In genomic region chr14:32418747-32419146, GRCm38 (mm10) we compare ENCODE assay signal across 30 mouse cellular contexts. TPM values are rescaled to one million over a fixed set of nuclear protein-coding genes. Genes with fewer than 3 reads are reported as not detected.
DNase-seq lines count a peak whose midpoint lies in the region; ATAC-seq and TF ChIP-seq lines count a peak whose summit lies in the region.
"Had no signal": no experiment of that assay in that cellular context is flagged by ENCODE, and none has a peak within 500 bp of the region (broad histone marks: within the 10 kb centered on the region; RNA-seq: fewer than 3 reads in every experiment).

No protein-coding gene starts in this region.

- no peak overlapping the region for H3K4me3 ChIP-seq in kidney, postnatal 0 days (replicated peaks; ENCODE audit: low read depth, low read length)
- no peak overlapping the region for H3K4me3 ChIP-seq in kidney, embryonic 15.5 days (replicated peaks)
- H3K4me3 ChIP-seq in midbrain, embryonic 10.5 days, result no peak overlapping the region
- no peak overlapping the region for H3K4me3 ChIP-seq in midbrain, embryonic 15.5 days
- peak overlapping the region; percentile 27 for H3K4me3 ChIP-seq in E14TG2a.4 (replicated peaks; ENCODE audit: low read length)
- no peak overlapping the region for H3K4me3 ChIP-seq in limb, embryonic 10.5 days
- H3K4me3 ChIP-seq: embryonic facial prominence, embryonic 10.5 days; embryonic facial prominence, embryonic 13.5 days; erythroblast, embryonic 14.5 days; forebrain, embryonic 12.5 days; forebrain, embryonic 15.5 days; heart, adult 2 months; heart, embryonic 10.5 days; heart, embryonic 13.5 days; hindbrain, embryonic 12.5 days; hindbrain, embryonic 15.5 days had no signal

- no peak for TF ChIP-seq CTCF in kidney, postnatal 0 days (IDR thresholded peaks at IDR 0.05; ENCODE audit: low read depth)
- TF ChIP-seq CTCF in E14TG2a.4 (conservative IDR thresholded peaks at IDR 0.05; ENCODE audit: low read length), result no peak

- no peak for ATAC-seq in kidney, postnatal 0 days (replicated peaks; ENCODE audit: low FRiP score, low read depth)
- no peak for ATAC-seq in kidney, embryonic 15.5 days (replicated peaks; ENCODE audit: low FRiP score)
- no peak for ATAC-seq in midbrain, embryonic 15.5 days (replicated peaks)
- ATAC-seq: activated CD4-positive, CD25-positive, alpha-beta regulatory T cell, adult 4 months; CD4-positive, CD25-positive, alpha-beta regulatory T cell, adult 4 months; forebrain, embryonic 15.5 days had no signal

- WGBS in kidney, postnatal 0 days, result 43% methylated on average over 11 of the region's 11 CpGs
- 47% methylated on average over 11 of the region's 11 CpGs for WGBS in kidney, embryonic 15.5 days
- WGBS in midbrain, embryonic 10.5 days, result 86% methylated on average over 11 of the region's 11 CpGs
- WGBS in midbrain, embryonic 15.5 days, result 79% methylated on average over 11 of the region's 11 CpGs
- 88% methylated on average over 11 of the region's 11 CpGs for WGBS in limb, embryonic 10.5 days

- H3K9ac ChIP-seq in kidney, postnatal 0 days (ENCODE audit: low read depth, low read length), result no peak overlapping the region
- H3K9ac ChIP-seq in kidney, embryonic 15.5 days, result no peak overlapping the region
- H3K9ac ChIP-seq in midbrain, embryonic 15.5 days, result no peak overlapping the region
- H3K9ac ChIP-seq: embryonic facial prominence, embryonic 13.5 days; forebrain, embryonic 12.5 days; forebrain, embryonic 15.5 days; heart, embryonic 13.5 days; hindbrain, embryonic 12.5 days; hindbrain, embryonic 15.5 days had no signal

- no peaks in the 10 kb centered on the region for H3K9me3 ChIP-seq in kidney, postnatal 0 days (replicated peaks; ENCODE audit: low read length)
- no peaks in the 10 kb centered on the region; the same call in 1 of the 2 replicates for H3K9me3 ChIP-seq in kidney, embryonic 15.5 days (replicated peaks)
- peaks cover 12% of the 10 kb centered on the region for H3K9me3 ChIP-seq in midbrain, embryonic 10.5 days (replicated peaks)
- no peaks in the 10 kb centered on the region for H3K9me3 ChIP-seq in midbrain, embryonic 15.5 days
- H3K9me3 ChIP-seq in E14TG2a.4 (ENCODE audit: low read length), result peaks cover 8% of the 10 kb centered on the region
- H3K9me3 ChIP-seq in limb, embryonic 10.5 days (replicated peaks), result no peaks in the 10 kb centered on the region
- H3K9me3 ChIP-seq: embryonic facial prominence, embryonic 13.5 days; forebrain, embryonic 15.5 days; heart, embryonic 10.5 days; hindbrain, embryonic 15.5 days had no signal

- H3K36me3 ChIP-seq in kidney, postnatal 0 days (ENCODE audit: insufficient read depth, low read length), result no peaks in the 10 kb centered on the region
- H3K36me3 ChIP-seq in kidney, embryonic 15.5 days, result no peaks in the 10 kb centered on the region
- no peaks in the 10 kb centered on the region for H3K36me3 ChIP-seq in midbrain, embryonic 10.5 days
- H3K36me3 ChIP-seq in midbrain, embryonic 15.5 days (replicated peaks), result no peaks in the 10 kb centered on the region
- no peaks in the 10 kb centered on the region for H3K36me3 ChIP-seq in E14TG2a.4 (ENCODE audit: insufficient read depth, low read length)
- no peaks in the 10 kb centered on the region for H3K36me3 ChIP-seq in limb, embryonic 10.5 days
- H3K36me3 ChIP-seq: embryonic facial prominence, embryonic 10.5 days; embryonic facial prominence, embryonic 13.5 days; forebrain, embryonic 12.5 days; forebrain, embryonic 15.5 days; heart, embryonic 10.5 days; heart, embryonic 13.5 days; hindbrain, embryonic 12.5 days; hindbrain, embryonic 15.5 days had no signal

- no peak overlapping the region for H3K4me2 ChIP-seq in kidney, postnatal 0 days (ENCODE audit: low read length)
- no peak overlapping the region for H3K4me2 ChIP-seq in kidney, embryonic 15.5 days
- H3K4me2 ChIP-seq in midbrain, embryonic 15.5 days, result no peak overlapping the region
- H3K4me2 ChIP-seq: embryonic facial prominence, embryonic 13.5 days; forebrain, embryonic 12.5 days; forebrain, embryonic 15.5 days; heart, embryonic 13.5 days; hindbrain, embryonic 12.5 days; hindbrain, embryonic 15.5 days had no signal

- DNase-seq in kidney, postnatal 0 days (ENCODE audit: low spot score), result peak; percentile 4
- DNase-seq in midbrain, embryonic 10.5 days (ENCODE audit: low spot score), result peak; percentile 11
- peak; percentile 25 for DNase-seq in limb, embryonic 10.5 days (ENCODE audit: low spot score)
- DNase-seq in testis, postnatal 14 days (ENCODE audit: low spot score), result no peak
- DNase-seq: adrenal gland, adult 8-10 months; adrenal gland, postnatal 25 days; cerebellum, adult 11-12 months; cerebellum, adult 8-10 months; cerebellum, postnatal 10 days; cerebellum, postnatal 36 days; embryo, embryonic 11 days; gastrocnemius, postnatal 25 days; heart, adult 2 months; heart, postnatal 14 days had no signal

- H3K4me1 ChIP-seq in kidney, postnatal 0 days (replicated peaks; ENCODE audit: insufficient read depth, low read length), result no peaks in the 10 kb centered on the region
- peaks cover 4% of the 10 kb centered on the region for H3K4me1 ChIP-seq in kidney, embryonic 15.5 days
- H3K4me1 ChIP-seq in midbrain, embryonic 10.5 days, result no peaks in the 10 kb centered on the region
- H3K4me1 ChIP-seq in midbrain, embryonic 15.5 days, result no peaks in the 10 kb centered on the region
- no peaks in the 10 kb centered on the region for H3K4me1 ChIP-seq in E14TG2a.4 (replicated peaks; ENCODE audit: low read depth, low read length)
- peaks cover 12% of the 10 kb centered on the region for H3K4me1 ChIP-seq in limb, embryonic 10.5 days
- H3K4me1 ChIP-seq: embryonic facial prominence, embryonic 13.5 days; forebrain, embryonic 12.5 days; forebrain, embryonic 15.5 days; heart, embryonic 10.5 days; heart, embryonic 13.5 days; hindbrain, embryonic 12.5 days; hindbrain, embryonic 15.5 days had no signal

- H3K27ac ChIP-seq in kidney, postnatal 0 days, result no peak overlapping the region
- no peak overlapping the region for H3K27ac ChIP-seq in kidney, embryonic 15.5 days
- no peak overlapping the region for H3K27ac ChIP-seq in midbrain, embryonic 10.5 days (replicated peaks)
- no peak overlapping the region for H3K27ac ChIP-seq in midbrain, embryonic 15.5 days
- H3K27ac ChIP-seq in limb, embryonic 10.5 days, result no peak overlapping the region
- H3K27ac ChIP-seq: embryonic facial prominence, embryonic 10.5 days; embryonic facial prominence, embryonic 13.5 days; forebrain, embryonic 12.5 days; forebrain, embryonic 15.5 days; heart, adult 2 months; heart, embryonic 10.5 days; heart, embryonic 13.5 days; hindbrain, embryonic 12.5 days; hindbrain, embryonic 15.5 days had no signal

- H3K27me3 ChIP-seq in kidney, postnatal 0 days (ENCODE audit: insufficient read depth, low read length), result no peaks in the 10 kb centered on the region
- H3K27me3 ChIP-seq in kidney, embryonic 15.5 days, result 0 out of 2 replicates have a peak, but pooled peaks cover 2% of the 10 kb centered on the region
- H3K27me3 ChIP-seq in midbrain, embryonic 10.5 days (ENCODE audit: low read depth, poor library complexity, severe bottlenecking), result no peaks in the 10 kb centered on the region
- H3K27me3 ChIP-seq in midbrain, embryonic 15.5 days (replicated peaks), result no peaks in the 10 kb centered on the region
- peaks cover 42% of the 10 kb centered on the region for H3K27me3 ChIP-seq in E14TG2a.4 (ENCODE audit: insufficient read depth, low read length)
- H3K27me3 ChIP-seq in limb, embryonic 10.5 days (ENCODE audit: low read depth, poor library complexity, severe bottlenecking), result 0 out of 2 replicates have a peak, but pooled peaks cover 5% of the 10 kb centered on the region
- H3K27me3 ChIP-seq: forebrain, embryonic 12.5 days; forebrain, embryonic 15.5 days; hindbrain, embryonic 12.5 days; hindbrain, embryonic 15.5 days had no signal

RNA-seq across cellular contexts. Expression of gene 1700024G13Rik, which starts 30.6 kb away (rescaled TPM):
- polyA plus RNA-seq in kidney, postnatal 0 days (2015; fragmentation: Nextera tagmentation; extraction: Ambion mirVana), result not detected in 2 replicates
- not detected in 2 replicates for polyA plus RNA-seq in kidney, embryonic 15.5 days (2015; fragmentation: Nextera tagmentation; extraction: Ambion mirVana)
- not detected in 2 replicates for polyA plus RNA-seq in midbrain, embryonic 10.5 days (2016; fragmentation: Nextera tagmentation; extraction: Ambion mirVana)
- polyA plus RNA-seq in midbrain, embryonic 15.5 days (2015; fragmentation: Nextera tagmentation; extraction: Ambion mirVana), result 0.34 and 1.0 TPM in 2 replicates
- not detected in 2 replicates for polyA plus RNA-seq in limb, embryonic 10.5 days (2016; fragmentation: Nextera tagmentation; extraction: Ambion mirVana)
- polyA plus RNA-seq: activated CD4-positive, CD25-positive, alpha-beta regulatory T cell, adult 4 months; C2C12; CD4-positive, CD25-positive, alpha-beta regulatory T cell, adult 4 months; embryonic facial prominence, embryonic 10.5 days; embryonic facial prominence, embryonic 13.5 days; erythroblast, embryonic 14.5 days; forebrain, embryonic 12.5 days; heart, embryonic 10.5 days; heart, embryonic 13.5 days had no signal

RNA-seq across cellular contexts. Expression of gene Slc18a3, which starts 45.9 kb away (rescaled TPM):
- polyA plus RNA-seq in kidney, postnatal 0 days (2015; fragmentation: Nextera tagmentation; extraction: Ambion mirVana), result not detected in 2 replicates
- 0.36 TPM in 2 replicates for polyA plus RNA-seq in kidney, embryonic 15.5 days (2015; fragmentation: Nextera tagmentation; extraction: Ambion mirVana)
- polyA plus RNA-seq in midbrain, embryonic 10.5 days (2016; fragmentation: Nextera tagmentation; extraction: Ambion mirVana), result 0.41 and 0.77 TPM in 2 replicates
- 2.5 and 2.8 TPM in 2 replicates for polyA plus RNA-seq in midbrain, embryonic 15.5 days (2015; fragmentation: Nextera tagmentation; extraction: Ambion mirVana)
- not detected in 2 replicates for polyA plus RNA-seq in limb, embryonic 10.5 days (2016; fragmentation: Nextera tagmentation; extraction: Ambion mirVana)
- polyA plus RNA-seq: activated CD4-positive, CD25-positive, alpha-beta regulatory T cell, adult 4 months; C2C12; CD4-positive, CD25-positive, alpha-beta regulatory T cell, adult 4 months; erythroblast, embryonic 14.5 days; gonadal fat pad, adult 2 months had no signal

RNA-seq across cellular contexts. Expression of gene Chat, which starts 47.0 kb away (rescaled TPM):
- 0.10 TPM in 1 of 2 replicates, not detected in the other for polyA plus RNA-seq in kidney, postnatal 0 days (2015; fragmentation: Nextera tagmentation; extraction: Ambion mirVana)
- polyA plus RNA-seq in kidney, embryonic 15.5 days (2015; fragmentation: Nextera tagmentation; extraction: Ambion mirVana), result not detected in 2 replicates
- 0.07 and 0.10 TPM in 2 replicates for polyA plus RNA-seq in midbrain, embryonic 10.5 days (2016; fragmentation: Nextera tagmentation; extraction: Ambion mirVana)
- 0.22 and 0.68 TPM in 2 replicates for polyA plus RNA-seq in midbrain, embryonic 15.5 days (2015; fragmentation: Nextera tagmentation; extraction: Ambion mirVana)
- not detected in 2 replicates for polyA plus RNA-seq in limb, embryonic 10.5 days (2016; fragmentation: Nextera tagmentation; extraction: Ambion mirVana)
- polyA plus RNA-seq: activated CD4-positive, CD25-positive, alpha-beta regulatory T cell, adult 4 months; C2C12; CD4-positive, CD25-positive, alpha-beta regulatory T cell, adult 4 months; erythroblast, embryonic 14.5 days; gonadal fat pad, adult 2 months had no signal
